Mouse (Mus musculus): ENCODE results near the gene Sh2b1.

DNA sequence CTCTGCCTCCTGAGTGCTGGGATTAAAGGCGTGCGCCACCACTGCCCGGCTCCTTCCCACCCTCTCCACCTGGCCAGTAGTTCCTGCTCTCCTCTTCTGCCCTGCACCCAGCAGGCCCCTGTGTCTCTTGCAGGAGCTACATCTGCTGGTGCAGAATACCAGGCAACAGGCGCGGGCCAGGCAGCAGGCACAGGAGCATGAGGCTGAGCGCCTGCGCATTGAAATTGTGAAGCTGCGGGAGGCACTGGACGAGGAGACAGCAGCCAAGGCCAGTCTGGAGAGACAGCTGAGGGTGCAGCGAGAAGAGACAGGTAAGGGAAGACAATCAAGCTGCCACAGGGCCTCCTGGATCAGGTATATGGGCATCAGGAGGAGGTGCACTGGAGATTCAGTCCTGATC, 31.2 kb downstream of the Sh2b1 start:
- no peak for TF ChIP-seq POLR2A (IDR thresholded peaks at IDR 0.05; ENCODE audit: low read depth, low read length)
- no peak for TF ChIP-seq CTCF (IDR thresholded peaks at IDR 0.05; ENCODE audit: extremely low read depth, insufficient read length, insufficient replicate concordance, low read depth, low read length)
